Mouse (Mus musculus): ENCODE measurements around the gene Gbx2. TPM values are rescaled to one million over a fixed set of nuclear protein-coding genes. Genes with fewer than 3 reads are reported as not detected.

Gbx2 gene
- polyA plus RNA-seq, 1 experiment from 2014 or later: 29.4 TPM

- Histone ChIP-seq H3K27ac (no peak overlapping the region), H3K4me1 (peaks cover 7% of the 10 kb centered on the region; the same call in 1 of the 2 replicates), H3K4me2 (no peak overlapping the region), H3K9me3 (replicated peaks) (no peaks in the 10 kb centered on the region), H3K4me3 (no peak overlapping the region), H3K27me3 (peaks cover 10% of the 10 kb centered on the region; the same call in 1 of the 2 replicates), H3K36me3 (ENCODE audit: poor library complexity, severe bottlenecking) (0 out of 2 replicates have a peak, but pooled peaks cover 9% of the 10 kb centered on the region), H3K9ac (no peak overlapping the region)
- WGBS: 69% methylated on average over 11 of the region's 11 CpGs
- peak; percentile 27; the same call in 1 of the 2 replicates for ATAC-seq
Observed at GRCm38 (mm10) chr1:89899761-89900445, 31.1 kb downstream of the Gbx2 start.

- peaks cover 7% of the 10 kb centered on the region; the same call in 1 of the 2 replicates for H3K4me1 ChIP-seq
- no peak overlapping the region for H3K4me2 ChIP-seq
- 81% methylated on average over 2 of the region's 2 CpGs for WGBS
- no peak overlapping the region for H3K27ac ChIP-seq
- no peaks in the 10 kb centered on the region for H3K9me3 ChIP-seq (replicated peaks)
- peaks cover 3% of the 10 kb centered on the region; the same call in 1 of the 2 replicates for H3K27me3 ChIP-seq
- 0 out of 2 replicates have a peak, but pooled peaks cover 9% of the 10 kb centered on the region for H3K36me3 ChIP-seq (ENCODE audit: poor library complexity, severe bottlenecking)
- ATAC-seq: no peak
- H3K4me3 ChIP-seq: no peak overlapping the region
- H3K9ac ChIP-seq: no peak overlapping the region
Observed at GRCm38 (mm10) chr1:89899036-89899435, 31.9 kb downstream of the Gbx2 start.

GRCm38 (mm10) chr1:89895801-89896200 is 35.2 kb downstream of the Gbx2 start:
- Histone ChIP-seq H3K9ac (no peak overlapping the region), H3K36me3 (ENCODE audit: poor library complexity, severe bottlenecking) (peaks cover 21% of the 10 kb centered on the region), H3K9me3 (replicated peaks) (no peaks in the 10 kb centered on the region), H3K27me3 (no peaks in the 10 kb centered on the region), H3K4me2 (no peak overlapping the region), H3K27ac (no peak overlapping the region), H3K4me1 (peaks cover 20% of the 10 kb centered on the region), H3K4me3 (no peak overlapping the region)
- 96% methylated on average over 5 of the region's 5 CpGs for WGBS
- no peak for ATAC-seq

GRCm38 (mm10) chr1:89892281-89892680 is 38.7 kb downstream of the Gbx2 start:
- WGBS: 39% methylated on average over 7 of the region's 7 CpGs
- no peak overlapping the region for H3K4me3 ChIP-seq
- H3K9ac ChIP-seq: no peak overlapping the region
- no peaks in the 10 kb centered on the region for H3K27me3 ChIP-seq
- no peak overlapping the region for H3K27ac ChIP-seq
- no peak for ATAC-seq
- H3K9me3 ChIP-seq (replicated peaks): no peaks in the 10 kb centered on the region
- no peak overlapping the region for H3K4me2 ChIP-seq
- H3K4me1 ChIP-seq: peaks cover 13% of the 10 kb centered on the region
- peaks cover 52% of the 10 kb centered on the region for H3K36me3 ChIP-seq (ENCODE audit: poor library complexity, severe bottlenecking)

GRCm38 (mm10) chr1:89891400-89891799 is 39.6 kb downstream of the Gbx2 start:
- Histone ChIP-seq H3K4me2 (no peak overlapping the region), H3K27ac (no peak overlapping the region), H3K4me3 (no peak overlapping the region), H3K9ac (no peak overlapping the region), H3K27me3 (no peaks in the 10 kb centered on the region), H3K36me3 (ENCODE audit: poor library complexity, severe bottlenecking) (peaks cover 53% of the 10 kb centered on the region), H3K4me1 (peaks cover 13% of the 10 kb centered on the region), H3K9me3 (replicated peaks) (no peaks in the 10 kb centered on the region)
- 95% methylated on average over 6 of the region's 6 CpGs for WGBS
- ATAC-seq: no peak

GRCm38 (mm10) chr1:89885696-89886095 is 45.3 kb downstream of the Gbx2 start:
- Histone ChIP-seq H3K27ac (no peak overlapping the region), H3K27me3 (no peaks in the 10 kb centered on the region), H3K36me3 (ENCODE audit: poor library complexity, severe bottlenecking) (peaks cover 31% of the 10 kb centered on the region), H3K4me2 (no peak overlapping the region), H3K9me3 (replicated peaks) (no peaks in the 10 kb centered on the region), H3K4me3 (no peak overlapping the region), H3K4me1 (no peaks in the 10 kb centered on the region), H3K9ac (no peak overlapping the region)
- ATAC-seq: no peak
- 20% methylated on average over 4 of the region's 4 CpGs for WGBS

GRCm38 (mm10) chr1:89884335-89884734 is 46.6 kb downstream of the Gbx2 start:
- WGBS: 93% methylated on average over 8 of the region's 8 CpGs
- Histone ChIP-seq H3K9ac (no peak overlapping the region), H3K27me3 (no peaks in the 10 kb centered on the region), H3K4me3 (no peak overlapping the region), H3K27ac (no peak overlapping the region), H3K9me3 (replicated peaks) (no peaks in the 10 kb centered on the region), H3K4me1 (no peaks in the 10 kb centered on the region), H3K36me3 (ENCODE audit: poor library complexity, severe bottlenecking) (peaks cover 22% of the 10 kb centered on the region), H3K4me2 (no peak overlapping the region)
- no peak for ATAC-seq

- Histone ChIP-seq H3K36me3 (ENCODE audit: poor library complexity, severe bottlenecking) (no peaks in the 10 kb centered on the region), H3K4me3 (no peak overlapping the region), H3K9me3 (replicated peaks) (no peaks in the 10 kb centered on the region), H3K4me2 (no peak overlapping the region), H3K4me1 (peaks cover 19% of the 10 kb centered on the region), H3K27me3 (peaks cover 15% of the 10 kb centered on the region), H3K27ac (no peak overlapping the region), H3K9ac (no peak overlapping the region)
- WGBS: 78% methylated on average over 10 of the region's 10 CpGs
- ATAC-seq: no peak
Observed at GRCm38 (mm10) chr1:89880834-89881233, 50.1 kb downstream of the Gbx2 start.

- no peak overlapping the region for H3K4me2 ChIP-seq
- H3K9ac ChIP-seq: no peak overlapping the region
- no peak overlapping the region for H3K4me3 ChIP-seq
- peaks cover 19% of the 10 kb centered on the region for H3K27me3 ChIP-seq
- ATAC-seq: no peak
- WGBS: 36% methylated on average over 8 of the region's 8 CpGs
- no peak overlapping the region for H3K27ac ChIP-seq
- H3K36me3 ChIP-seq (ENCODE audit: poor library complexity, severe bottlenecking): no peaks in the 10 kb centered on the region
- H3K4me1 ChIP-seq: peaks cover 20% of the 10 kb centered on the region
- no peaks in the 10 kb centered on the region for H3K9me3 ChIP-seq (replicated peaks)
Observed at GRCm38 (mm10) chr1:89880193-89880592, 50.8 kb downstream of the Gbx2 start.

- 86% methylated on average over 11 of the region's 11 CpGs for WGBS
- no peaks in the 10 kb centered on the region for H3K36me3 ChIP-seq (ENCODE audit: poor library complexity, severe bottlenecking)
- ATAC-seq: no peak
- no peaks in the 10 kb centered on the region for H3K9me3 ChIP-seq (replicated peaks)
- H3K9ac ChIP-seq: no peak overlapping the region
- peaks cover 20% of the 10 kb centered on the region for H3K4me1 ChIP-seq
- no peak overlapping the region for H3K4me3 ChIP-seq
- no peak overlapping the region for H3K4me2 ChIP-seq
- no peak overlapping the region for H3K27ac ChIP-seq
- peaks cover 30% of the 10 kb centered on the region for H3K27me3 ChIP-seq
Observed at GRCm38 (mm10) chr1:89878496-89878895, 52.5 kb downstream of the Gbx2 start.

Data from forebrain, embryonic 13.5 days (tissue).